Mouse (Mus musculus) layer of hippocampus, adult 2 months (tissue): ENCODE results near the gene Adgrl3. TPM values are rescaled to one million over a fixed set of nuclear protein-coding genes. Genes with fewer than 3 reads are reported as not detected.

Source experiments
- DNase-seq, 2 experiments: peaks; one replicate each; pipeline ENCODE4 v3.0.0; 2022; ENCODE audit warnings: low spot score in 2 of 2
- H3K27ac ChIP-seq: fragments of 200-600 bp; 2 replicates; pipeline ENCODE4 v1.8.1; 2022
- H3K4me3 ChIP-seq: fragments of 200-600 bp; 2 replicates; pipeline ENCODE4 v1.8.1; 2022; ENCODE audit warnings: mild to moderate bottlenecking
- CTCF ChIP-seq: fragments of 200-600 bp; conservative IDR thresholded peaks from 2 replicates; pipeline ENCODE4 v1.8.1; 2022; ENCODE audit warnings: antibody characterized with exemption, mild to moderate bottlenecking, moderate library complexity
- microRNA-seq, 2 experiments: library from miRNA; unstranded; fragments of <30 nt; microRNA quantifications; one replicate each; pipeline ENCODE4 v1.2.0; 2021
- total RNA-seq, 2 experiments: library from RNA; stranded (reverse); gene quantifications; 2 replicates each; pipeline ENCODE4 v1.2.3; 2021

Gene Adgrl3
- total RNA-seq, 2 experiments from 2014 or later: 177 to 189 TPM

GRCm38 (mm10) chr5:81755711-81756110 is 735.8 kb downstream of the Adgrl3 start:
- Histone ChIP-seq H3K27ac (no peak overlapping the region), H3K4me3 (no peak overlapping the region)
- no peak for DNase-seq
- no peak for TF ChIP-seq CTCF

- no peak for DNase-seq
- Histone ChIP-seq H3K4me3 (no peak overlapping the region), H3K27ac (no peak overlapping the region)
- TF ChIP-seq CTCF: no peak
These were observed 737.3 kb downstream of the Adgrl3 start for GRCm38 (mm10) chr5:81757093-81757725.

- Histone ChIP-seq H3K27ac (no peak overlapping the region), H3K4me3 (no peak overlapping the region)
- DNase-seq: no peak
- TF ChIP-seq CTCF: no peak
These were observed 756.3 kb downstream of the Adgrl3 start for GRCm38 (mm10) chr5:81776234-81776633.

GRCm38 (mm10) chr5:81776746-81777145 is 756.8 kb downstream of the Adgrl3 start:
- Histone ChIP-seq H3K4me3 (no peak overlapping the region), H3K27ac (no peak overlapping the region)
- TF ChIP-seq CTCF: no peak
- no peak for DNase-seq

- no peak overlapping the region for H3K27ac ChIP-seq
- no peak for DNase-seq
- no peak for TF ChIP-seq CTCF
- H3K4me3 ChIP-seq: no peak overlapping the region
These were observed 764.8 kb downstream of the Adgrl3 start for GRCm38 (mm10) chr5:81784770-81785169.

- no peak overlapping the region for H3K27ac ChIP-seq
- no peak overlapping the region for H3K4me3 ChIP-seq
- DNase-seq: no peak
- no peak for TF ChIP-seq CTCF
These were observed 770.8 kb downstream of the Adgrl3 start for GRCm38 (mm10) chr5:81790710-81791109.

GRCm38 (mm10) chr5:81794125-81794524 is 774.2 kb downstream of the Adgrl3 start:
- no peak for DNase-seq
- no peak for TF ChIP-seq CTCF
- H3K27ac ChIP-seq: no peak overlapping the region
- H3K4me3 ChIP-seq: no peak overlapping the region

GRCm38 (mm10) chr5:81794601-81795000 is 774.7 kb downstream of the Adgrl3 start:
- Histone ChIP-seq H3K4me3 (no peak overlapping the region), H3K27ac (no peak overlapping the region)
- no peak for DNase-seq
- TF ChIP-seq CTCF: no peak

- no peak overlapping the region for H3K4me3 ChIP-seq
- H3K27ac ChIP-seq: no peak overlapping the region
- TF ChIP-seq CTCF: no peak
- no peak for DNase-seq
These were observed 776.2 kb downstream of the Adgrl3 start for GRCm38 (mm10) chr5:81796128-81796527.

GRCm38 (mm10) chr5:81810966-81811365 is 791.0 kb downstream of the Adgrl3 start:
- TF ChIP-seq CTCF: no peak

GRCm38 (mm10) chr5:81832076-81832475 is 812.1 kb downstream of the Adgrl3 start:
- Histone ChIP-seq H3K27ac (no peak overlapping the region), H3K4me3 (no peak overlapping the region)
- DNase-seq: no peak
- TF ChIP-seq CTCF: no peak

More at GRCm38 (mm10) chr5:81810966-81811365, 791.0 kb downstream of the Adgrl3 start:
- no peak for DNase-seq
- Histone ChIP-seq H3K27ac (no peak overlapping the region), H3K4me3 (no peak overlapping the region)

- no peak for TF ChIP-seq CTCF
- Histone ChIP-seq H3K27ac (no peak overlapping the region), H3K4me3 (no peak overlapping the region)
- no peak for DNase-seq
These were observed 812.7 kb downstream of the Adgrl3 start for GRCm38 (mm10) chr5:81832679-81833078.

GRCm38 (mm10) chr5:81837860-81838259 is 817.9 kb downstream of the Adgrl3 start:
- Histone ChIP-seq H3K4me3 (no peak overlapping the region), H3K27ac (no peak overlapping the region)
- no peak for TF ChIP-seq CTCF
- DNase-seq: no peak

GRCm38 (mm10) chr5:81843798-81844197 is 823.9 kb downstream of the Adgrl3 start:
- H3K4me3 ChIP-seq: no peak overlapping the region
- H3K27ac ChIP-seq: peak overlapping the region; percentile 65
- peak in 1 of 2 experiments; percentile 36 for DNase-seq
- no peak for TF ChIP-seq CTCF

- TF ChIP-seq CTCF: no peak
- DNase-seq: no peak
These were observed 850.4 kb downstream of the Adgrl3 start for GRCm38 (mm10) chr5:81870336-81870735.

More at GRCm38 (mm10) chr5:81870336-81870735, 850.4 kb downstream of the Adgrl3 start:
- Histone ChIP-seq H3K4me3 (no peak overlapping the region), H3K27ac (no peak overlapping the region)

Small RNA genes within 50 kb of the gene (microRNA-seq; reads per million reads assigned to microRNA genes)
- gene Gm22048: 0 reads per million in 2 experiments
